Mouse (Mus musculus) frontal cortex, postnatal 36 days (tissue): ENCODE measurements around the gene Psme3.

Experiments
- DNase-seq, 2 experiments: peaks; one replicate each; pipeline ENCODE4 v3.0.0; 2022; ENCODE audit warnings: low spot score in 2 of 2

The Psme3 gene

DNA sequence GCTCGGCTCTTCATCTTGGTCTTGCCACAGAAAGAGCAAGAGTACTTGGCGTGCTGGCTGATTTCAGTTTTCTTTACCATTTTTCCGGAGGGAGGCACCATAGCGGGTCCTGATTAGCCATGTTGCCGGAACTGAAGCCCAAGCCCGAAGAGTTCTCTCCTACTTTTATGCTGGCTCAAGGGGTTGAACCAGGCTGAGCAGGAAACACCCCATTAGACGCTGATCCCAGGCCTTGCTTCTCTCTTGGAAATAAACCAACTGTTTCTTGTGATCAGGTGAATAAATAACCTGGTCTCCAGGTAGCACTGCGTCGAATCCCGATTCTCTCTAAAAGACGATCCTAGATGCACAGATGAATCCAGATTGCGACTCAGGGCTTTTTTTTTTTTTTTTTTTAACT is 37.4 kb downstream of the Psme3 start:
- DNase-seq = no peak

DNA sequence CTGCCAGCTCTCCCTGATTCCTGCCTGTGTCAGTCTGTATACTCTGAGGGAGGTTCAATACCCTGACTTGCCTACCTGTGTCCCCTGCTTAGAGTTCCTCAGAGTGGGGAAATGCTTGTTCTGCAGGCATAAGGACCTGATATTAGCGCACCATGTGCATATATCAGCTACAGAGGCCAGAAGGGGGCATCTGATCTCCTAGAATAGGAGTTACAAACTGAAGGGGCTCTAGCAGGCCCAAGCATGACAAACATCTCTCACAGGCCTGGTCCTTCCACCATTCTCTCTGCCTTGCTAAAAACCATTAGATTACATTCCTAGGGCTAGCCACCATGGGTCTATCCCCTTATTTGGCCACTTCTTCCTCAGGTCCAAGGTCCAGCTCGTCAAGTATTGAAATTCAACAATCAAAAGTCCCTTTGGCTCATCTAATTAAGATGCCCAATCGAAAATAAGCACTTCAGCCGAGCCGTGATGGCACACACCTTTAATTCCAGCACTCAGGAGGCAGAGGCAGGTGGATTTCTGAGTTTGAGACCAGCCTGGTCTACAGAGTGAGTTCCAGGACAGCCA is 38.5 kb downstream of the Psme3 start:
- no peak for DNase-seq

DNA sequence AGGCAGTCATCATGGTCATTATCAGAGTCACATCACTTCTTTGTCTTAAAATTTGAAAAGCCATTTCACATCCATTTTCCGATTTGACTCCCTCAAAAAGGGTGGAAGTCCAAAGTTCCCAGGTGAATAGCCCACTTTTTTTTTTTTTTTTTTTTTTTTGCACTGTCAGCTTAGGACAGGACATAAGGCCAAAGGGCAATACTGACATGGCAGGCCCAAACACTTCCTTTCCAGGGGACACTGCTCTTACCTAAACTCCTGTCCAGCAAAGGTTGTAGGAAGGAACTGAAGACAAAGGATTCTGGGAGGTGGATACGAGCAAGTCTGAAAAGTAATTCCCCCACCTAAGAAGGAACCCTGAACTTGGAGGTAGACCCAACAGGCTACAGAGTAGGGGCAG is 39.9 kb downstream of the Psme3 start:
- no peak for DNase-seq

DNA sequence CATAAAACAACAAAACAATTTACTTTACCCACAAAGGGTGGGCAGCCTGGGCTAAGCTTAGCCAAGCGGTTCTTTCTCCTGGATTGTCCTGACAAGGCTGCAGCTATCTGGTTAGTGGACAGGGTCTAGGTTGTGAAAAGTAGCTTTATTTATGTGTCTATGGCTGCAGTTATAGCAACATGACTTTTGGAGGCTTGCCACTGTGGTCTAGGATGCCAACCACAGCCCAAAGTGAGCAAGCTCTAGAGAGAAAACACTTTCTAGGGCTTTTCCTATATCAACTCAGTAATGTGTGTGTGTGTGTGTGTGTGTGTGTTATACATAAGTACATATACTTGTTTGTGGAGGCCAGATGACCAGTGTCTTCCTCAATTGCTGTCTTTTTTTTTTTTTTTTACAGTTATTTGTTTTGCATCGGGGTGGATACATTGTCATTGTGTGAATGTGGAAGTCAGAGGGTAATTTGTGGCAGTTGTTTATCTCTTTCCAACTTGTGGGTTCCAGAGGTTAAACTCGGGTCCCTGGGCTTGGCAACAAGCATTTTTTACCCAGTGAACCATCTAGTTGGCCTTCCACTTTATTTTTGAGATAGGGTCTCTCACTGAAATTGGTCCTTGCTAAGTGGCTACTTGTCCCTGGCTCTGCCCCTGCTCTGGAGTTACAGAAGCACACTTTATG is 41.6 kb downstream of the Psme3 start:
- DNase-seq = no peak

DNA sequence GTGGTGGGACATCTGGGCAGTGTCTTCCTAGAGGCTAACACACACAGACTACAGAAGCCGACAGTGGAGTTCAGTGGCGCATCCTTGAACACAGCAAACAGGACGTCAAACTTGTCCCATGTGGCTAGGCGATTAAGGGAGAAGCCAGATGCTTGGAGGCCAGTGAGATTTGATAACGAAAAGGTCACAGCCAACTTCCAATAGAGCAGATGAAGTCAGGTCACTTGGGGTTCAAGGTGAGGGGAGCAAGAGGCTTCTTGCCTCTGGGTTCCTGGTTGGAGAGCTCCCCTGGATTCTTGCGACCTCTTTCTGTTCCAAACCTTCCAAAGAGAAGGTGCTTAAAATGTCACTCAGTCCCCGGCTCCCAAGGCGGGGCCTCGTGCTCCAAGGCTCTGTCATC is 43.8 kb downstream of the Psme3 start:
- DNase-seq = no peak

DNA sequence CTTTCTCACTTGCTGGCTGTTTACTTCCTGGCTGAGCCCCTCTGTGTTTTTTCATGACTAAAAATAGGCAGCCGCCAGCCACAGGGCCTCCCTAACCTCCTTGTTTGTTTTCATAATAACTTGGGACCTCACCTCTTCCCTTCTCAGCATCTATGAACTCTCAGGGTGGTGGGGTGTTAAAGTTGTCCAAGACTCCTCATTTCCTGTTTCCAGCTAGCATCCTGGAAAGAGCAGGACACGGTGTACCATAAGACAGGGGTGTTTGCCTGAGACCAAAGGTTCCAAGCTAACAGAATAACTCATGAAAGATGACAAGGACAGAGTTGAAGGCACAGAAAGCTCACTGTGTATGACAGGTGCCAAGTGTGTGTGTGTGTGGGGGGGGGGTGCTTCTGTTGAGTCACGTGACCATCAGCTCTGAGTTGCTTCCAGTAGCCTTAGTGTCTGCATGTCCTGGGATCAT is 44.7 kb downstream of the Psme3 start:
- DNase-seq = no peak

DNA sequence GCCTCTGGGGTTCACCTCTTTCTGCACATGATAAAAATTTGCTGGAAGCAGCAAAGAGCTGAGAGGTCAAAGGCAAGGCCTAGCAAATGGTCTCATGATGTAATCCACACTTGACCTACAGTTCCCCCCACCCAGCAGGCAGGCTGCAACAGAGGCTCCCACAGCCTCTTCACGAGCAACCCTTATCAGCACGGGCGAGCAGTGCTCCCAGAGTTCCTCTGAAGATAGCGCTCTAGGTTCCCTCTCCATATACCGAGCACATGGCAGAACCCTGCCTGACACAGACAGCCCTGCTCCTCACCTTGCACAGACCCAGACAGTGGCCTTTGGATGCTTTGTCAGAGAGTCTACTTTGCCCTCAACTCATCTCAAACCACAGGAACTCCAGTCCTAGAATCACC is 48.5 kb downstream of the Psme3 start:
- no peak for DNase-seq

DNA sequence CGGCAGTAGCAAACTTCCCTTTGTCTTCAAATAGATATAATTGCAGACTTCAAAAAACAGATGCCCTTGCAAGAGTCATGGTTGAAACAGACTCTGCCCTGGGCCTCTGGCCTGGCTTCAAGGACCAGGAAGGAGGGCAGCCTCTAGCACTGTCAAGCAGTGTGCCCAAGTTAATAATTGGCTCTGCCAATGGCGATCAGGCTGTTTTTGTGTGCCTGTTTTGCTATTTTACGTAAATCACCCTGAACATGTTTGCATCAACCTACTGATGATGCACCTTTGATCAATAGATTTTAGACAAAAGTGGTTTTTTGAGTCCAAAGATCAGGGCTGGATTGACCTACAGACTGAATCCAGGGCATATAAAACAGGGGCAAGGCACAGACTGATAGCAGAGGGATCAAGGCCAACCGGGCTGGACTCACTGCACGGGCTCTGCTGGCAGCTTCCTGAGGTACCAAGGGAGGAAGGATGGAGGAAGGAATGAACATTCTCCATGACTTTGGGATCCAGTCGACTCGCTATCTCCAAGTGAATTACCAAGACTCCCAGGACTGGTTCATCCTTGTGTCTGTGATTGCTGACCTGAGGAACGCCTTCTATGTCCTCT is 51.4 kb downstream of the Psme3 start, which contains the start of gene G6pc:
TSS of gene G6pc (plus strand) at position 236 of the 610 bp plus-strand sequence.
- no peak for DNase-seq

DNA sequence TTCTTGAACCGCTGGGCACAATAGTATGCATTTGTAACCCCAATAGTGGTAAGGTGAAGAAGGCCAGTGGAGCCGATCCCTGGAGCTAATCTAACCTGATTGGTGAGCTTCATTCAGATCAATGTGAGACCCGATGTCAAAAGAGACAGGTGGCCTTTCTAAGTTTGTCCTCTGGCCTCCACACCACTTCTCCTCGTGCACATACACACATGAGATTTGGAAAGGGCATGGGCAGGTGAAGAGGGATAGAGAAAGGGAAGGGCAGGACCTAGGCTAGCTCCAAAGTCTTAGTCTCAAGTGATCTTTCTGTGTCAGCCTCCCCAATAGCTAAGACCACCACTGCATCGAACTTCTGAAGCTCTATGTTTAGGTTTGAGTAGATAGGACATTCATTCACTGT is 54.1 kb downstream of the Psme3 start:
- no peak for DNase-seq
